Mouse (Mus musculus) right cerebral cortex, postnatal 4 days (tissue): ENCODE measurements around the gene Tspan11.

Experiments used
- DNase-seq: peaks from one replicate; pipeline ENCODE4 v3.0.0-alpha.2; 2022

Gene Tspan11

DNA sequence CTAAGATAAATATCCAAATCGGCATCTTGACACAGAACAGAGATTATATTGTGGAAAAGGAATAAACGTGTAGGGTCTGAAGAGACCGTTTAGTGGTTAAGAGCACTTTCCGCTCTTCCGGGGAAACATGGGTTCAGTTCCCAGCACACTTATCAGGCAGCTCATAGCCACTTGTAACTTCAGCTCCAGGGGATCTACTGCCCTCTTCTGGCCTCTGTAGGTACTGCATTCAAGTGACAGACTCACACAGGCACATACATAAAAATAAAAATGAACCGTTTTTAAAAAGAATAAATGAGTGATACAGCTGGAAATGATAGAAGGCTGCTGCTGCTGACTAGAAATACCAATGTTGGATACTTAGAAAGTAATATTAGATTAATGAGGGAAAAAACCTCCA, 7.9 kb upstream of the Tspan11 start:
- no peak for DNase-seq

DNA sequence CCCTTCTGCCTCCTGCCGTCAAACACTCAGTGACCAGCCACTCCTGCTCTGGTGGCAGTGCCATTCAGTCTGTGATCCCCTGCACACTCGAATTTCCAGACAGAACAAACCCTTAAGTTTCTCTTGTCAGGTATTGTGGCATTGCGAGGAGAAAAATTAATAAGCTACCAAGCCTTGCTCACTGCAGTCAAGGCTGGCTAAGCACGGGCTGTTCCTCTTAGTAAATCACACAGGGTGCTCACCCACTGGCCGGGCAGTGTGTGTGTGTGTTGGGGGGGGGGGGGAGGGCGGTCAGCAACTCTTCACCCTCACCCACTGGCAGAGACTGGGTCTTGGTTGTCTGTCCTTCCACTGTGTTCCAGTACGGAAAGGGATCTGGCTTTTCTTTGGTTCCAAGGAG, 473 bp upstream of the Tspan11 start:
- DNase-seq = no peak

DNA sequence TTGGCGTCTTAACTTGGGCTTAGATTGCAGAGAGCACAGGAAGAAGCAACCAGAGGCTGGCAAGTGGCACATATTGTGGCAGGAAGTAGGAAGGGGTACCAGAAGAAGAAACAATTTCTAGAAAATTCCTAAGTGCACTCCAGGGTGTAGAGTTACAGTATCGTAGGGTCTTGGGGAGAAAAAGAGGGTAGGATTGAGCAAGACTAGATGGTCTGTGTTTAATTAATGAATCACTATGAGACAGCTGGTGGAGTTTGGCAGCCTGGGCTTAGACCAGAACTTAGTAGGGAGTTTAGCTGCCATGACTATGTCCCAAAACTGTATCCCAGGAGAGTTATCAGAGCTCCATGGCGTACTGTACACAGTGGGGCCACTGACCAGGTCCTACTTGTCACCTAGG, 1.2 kb downstream of the Tspan11 start:
- no peak for DNase-seq

DNA sequence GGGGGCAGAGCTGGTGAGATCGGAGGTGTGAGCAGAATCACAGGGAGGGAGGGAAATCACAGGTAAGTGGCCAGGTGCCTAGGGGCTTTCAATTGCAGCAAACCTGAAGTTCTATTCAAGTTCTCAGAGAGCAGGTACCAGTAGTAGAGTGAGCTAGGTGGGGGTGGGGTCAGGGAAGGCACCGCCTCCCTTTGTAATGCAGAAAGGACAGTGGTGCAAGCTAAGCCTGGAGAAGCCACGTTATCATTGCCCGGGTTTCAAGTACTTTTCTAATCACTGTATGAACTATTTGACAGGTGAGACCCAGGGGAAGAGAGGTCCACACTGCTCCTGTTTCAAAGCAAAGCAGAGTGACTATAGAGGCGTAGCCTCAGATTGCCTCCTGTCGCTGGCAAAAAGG, 6.2 kb downstream of the Tspan11 start:
- DNase-seq = no peak

DNA sequence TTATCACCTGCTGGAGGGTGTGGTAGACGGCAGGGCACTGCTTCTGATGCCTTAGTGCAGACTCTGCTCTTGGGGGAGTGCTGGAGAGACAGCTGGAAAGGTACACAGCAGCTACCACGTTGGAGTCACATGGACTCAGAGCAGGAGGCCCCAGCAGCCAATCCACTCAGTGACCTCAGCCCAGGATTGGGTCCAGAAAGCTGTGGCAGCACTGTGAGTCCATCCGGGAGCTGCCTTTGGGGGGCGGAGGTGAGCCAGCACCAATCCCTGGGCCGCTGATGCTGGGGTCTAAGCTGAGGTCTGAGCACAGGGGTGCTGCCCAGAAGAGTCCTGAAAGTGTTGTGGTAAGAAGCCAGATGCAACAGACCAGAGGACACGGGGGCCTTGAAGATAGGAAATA, 7.6 kb downstream of the Tspan11 start:
- no peak for DNase-seq

DNA sequence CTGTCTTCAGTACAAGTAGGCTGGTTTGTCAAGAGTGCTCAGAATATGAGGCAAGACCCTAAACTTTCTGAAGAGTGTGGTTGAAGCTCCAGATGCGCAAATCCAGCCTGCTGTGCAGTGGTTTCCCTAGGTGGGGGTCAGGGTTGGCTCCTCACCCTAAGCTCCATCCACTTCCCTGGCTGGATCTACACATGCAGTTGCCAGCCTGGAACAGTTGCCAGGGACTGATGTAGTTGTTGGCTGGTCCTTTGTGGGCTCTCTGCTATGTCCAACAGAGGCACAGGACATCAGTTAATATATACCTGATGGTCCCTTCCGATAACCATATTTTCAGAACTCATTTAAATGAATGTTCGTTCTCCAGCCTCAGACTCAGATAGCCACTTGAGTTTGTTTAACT, 9.0 kb downstream of the Tspan11 start:
- DNase-seq = no peak

DNA sequence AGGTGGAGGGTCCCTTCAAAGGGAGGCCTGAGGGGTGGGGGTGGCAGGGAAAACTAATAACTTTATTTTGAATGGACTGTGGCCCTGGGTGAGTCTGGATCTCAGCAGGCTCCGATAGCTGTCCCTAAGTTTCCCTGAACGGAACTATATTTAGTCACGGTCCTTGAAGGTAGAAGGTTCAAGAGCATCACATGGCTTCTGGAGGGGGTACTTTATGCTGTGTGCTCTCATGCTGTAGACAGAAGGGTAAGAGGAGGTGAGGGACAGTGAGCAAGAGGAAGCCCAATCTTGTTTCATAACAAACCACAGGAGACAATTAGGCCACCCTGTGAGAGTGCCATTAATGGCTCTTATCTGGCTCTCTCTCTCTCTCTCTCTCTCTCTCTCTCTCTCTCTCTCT, 10.0 kb downstream of the Tspan11 start:
- DNase-seq = no peak

DNA sequence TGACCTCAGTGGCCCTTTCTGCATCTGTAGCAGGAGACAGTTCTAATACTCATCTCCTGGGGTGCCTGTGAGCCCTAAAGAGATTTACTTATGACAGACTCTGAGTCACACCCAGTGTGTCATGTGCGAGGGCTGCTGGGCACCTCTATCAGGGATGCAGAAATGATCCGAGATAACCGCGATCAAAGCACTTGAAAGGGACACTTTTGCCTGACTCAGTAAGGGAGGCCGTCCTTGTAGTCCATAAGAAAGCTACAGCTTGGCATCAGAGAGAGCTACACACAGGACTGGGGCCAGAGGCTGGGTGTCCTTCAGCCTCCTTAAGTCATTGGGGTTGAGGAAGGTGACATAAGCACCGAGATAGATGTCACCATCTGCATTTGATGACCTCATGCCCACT, 12.7 kb downstream of the Tspan11 start:
- DNase-seq = no peak

DNA sequence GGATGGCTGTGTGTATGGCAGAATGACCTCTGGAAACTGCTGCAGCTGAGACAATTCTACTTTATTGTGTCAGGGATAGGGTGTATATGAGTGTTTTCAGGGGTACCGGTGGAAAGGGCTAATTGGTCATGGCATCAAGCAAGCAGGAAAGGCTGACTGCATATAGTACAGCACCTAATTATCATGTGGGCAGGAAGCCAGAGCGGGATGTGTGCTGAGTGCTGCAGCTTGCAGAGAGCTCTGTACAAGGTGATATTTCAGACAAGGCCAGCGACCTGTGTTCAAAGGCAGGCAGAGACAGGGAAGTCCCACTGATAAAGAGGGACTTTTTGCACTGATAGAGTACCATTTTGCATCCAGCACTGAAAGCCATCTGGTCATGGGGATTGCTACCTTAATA, 13.9 kb downstream of the Tspan11 start:
- no peak for DNase-seq

DNA sequence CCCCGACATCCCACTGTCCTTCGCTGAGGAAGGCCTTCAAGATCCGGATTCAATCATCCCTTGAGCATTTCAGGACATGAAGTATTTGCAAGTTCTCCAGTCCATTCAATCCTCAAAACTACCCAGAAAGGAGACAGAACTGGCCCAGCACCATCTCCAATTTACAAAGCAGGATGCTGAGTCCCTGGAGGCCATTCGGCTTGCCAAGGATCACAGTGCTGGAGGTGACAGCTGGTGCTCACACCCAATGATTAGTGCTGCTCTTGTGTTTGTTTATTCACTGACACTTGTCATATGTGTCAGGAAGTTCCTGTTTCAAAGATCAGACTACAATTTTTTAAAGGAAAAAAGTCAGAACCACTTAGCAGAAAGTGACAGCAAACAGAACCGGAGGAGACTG, 14.3 kb downstream of the Tspan11 start:
- DNase-seq = no peak

DNA sequence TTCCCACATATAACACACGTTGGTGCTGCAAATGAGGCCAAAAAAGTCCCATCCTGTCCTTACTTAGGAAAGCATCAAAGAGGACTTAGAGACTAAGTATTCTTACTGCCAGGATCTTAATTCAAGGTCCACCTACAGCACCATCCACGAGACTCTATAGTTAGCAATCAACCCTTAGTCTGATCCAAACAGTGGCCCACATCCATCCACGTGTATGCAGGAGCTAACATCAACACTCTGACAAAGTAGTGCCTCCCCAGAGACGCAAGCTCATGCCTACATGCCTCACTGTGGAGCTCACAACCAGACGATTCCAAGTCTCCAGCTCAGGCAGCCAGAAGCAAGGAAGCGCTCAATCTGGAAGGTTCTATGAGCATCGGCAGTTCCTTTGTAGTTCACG, 15.2 kb downstream of the Tspan11 start:
- DNase-seq = no peak

DNA sequence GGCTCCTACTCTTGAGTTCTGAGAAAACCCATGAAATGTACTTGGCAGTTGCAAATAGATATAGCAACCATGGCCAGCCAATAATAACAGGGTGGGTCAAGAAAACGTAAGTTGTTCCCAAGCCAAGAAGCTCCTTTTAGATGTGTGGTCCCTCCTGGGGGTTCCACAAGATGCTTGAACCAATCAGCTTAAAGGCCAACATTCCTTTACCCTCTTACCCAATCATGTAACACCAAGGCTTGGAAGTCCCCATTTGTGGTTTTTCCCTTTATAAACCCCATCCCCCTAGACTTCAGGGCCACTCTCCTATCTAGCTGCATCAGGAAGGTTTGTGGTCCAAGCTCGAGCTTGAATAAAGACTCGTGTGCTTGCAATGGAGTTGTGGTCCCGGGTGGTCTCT, 23.2 kb downstream of the Tspan11 start:
- no peak for DNase-seq

DNA sequence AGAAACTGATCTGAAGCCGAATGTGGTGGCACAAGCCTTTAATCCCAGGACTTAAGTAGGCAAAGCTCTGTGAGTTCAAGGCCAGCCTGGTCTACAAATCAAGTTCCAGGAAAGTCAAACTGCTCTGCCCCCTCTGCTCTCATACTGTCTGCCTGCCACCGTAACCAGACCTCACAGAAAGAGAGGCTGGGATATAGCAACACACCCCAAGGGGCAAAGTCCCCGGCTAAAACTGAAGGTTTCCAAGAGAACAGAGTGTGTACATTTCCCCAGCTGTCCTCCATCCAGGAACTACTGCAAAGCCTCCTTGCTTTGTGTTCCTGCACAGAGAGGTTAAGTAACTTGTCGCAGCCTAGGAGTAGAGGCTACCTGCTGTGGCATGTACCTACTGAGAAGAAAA, 24.3 kb downstream of the Tspan11 start:
- DNase-seq = no peak

DNA sequence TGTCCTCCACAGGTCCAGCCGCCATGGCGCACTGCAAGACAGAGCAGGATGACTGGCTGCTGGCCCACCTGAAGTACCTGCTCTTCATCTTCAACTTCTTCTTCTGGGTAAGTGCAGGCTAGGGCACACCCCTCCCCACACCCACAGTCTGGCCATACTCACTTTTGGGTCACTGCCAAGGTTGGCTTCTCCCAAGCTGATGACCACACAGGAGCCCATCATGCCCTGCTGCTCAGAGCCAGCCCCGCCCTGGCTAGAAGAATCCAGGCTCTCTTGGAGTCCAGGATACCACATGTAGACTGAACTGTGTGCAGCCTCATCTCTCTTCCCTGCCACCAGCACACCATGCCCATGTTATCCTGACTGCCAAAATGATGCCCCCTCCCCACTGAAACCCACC, 25.5 kb downstream of the Tspan11 start:
- DNase-seq = no peak

DNA sequence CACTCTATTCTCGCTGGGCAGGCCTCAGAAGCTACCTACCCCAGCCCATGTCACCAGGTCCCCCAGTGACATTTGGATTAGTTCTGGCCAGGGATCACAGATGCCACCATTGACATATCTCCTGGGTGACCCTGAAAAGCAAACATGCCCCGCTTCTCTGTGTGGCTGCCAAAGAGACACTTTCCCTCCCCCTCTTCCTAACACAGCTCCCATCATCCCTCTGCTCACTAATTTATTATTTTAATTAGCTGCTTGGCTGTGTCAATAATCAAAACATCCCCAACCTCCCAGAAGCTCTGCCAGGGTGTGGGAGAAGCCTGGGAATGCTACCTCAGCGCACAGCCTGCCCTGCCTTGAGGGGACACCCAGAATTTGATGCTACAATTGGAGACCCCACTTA, 29.6 kb downstream of the Tspan11 start:
- DNase-seq = no peak

DNA sequence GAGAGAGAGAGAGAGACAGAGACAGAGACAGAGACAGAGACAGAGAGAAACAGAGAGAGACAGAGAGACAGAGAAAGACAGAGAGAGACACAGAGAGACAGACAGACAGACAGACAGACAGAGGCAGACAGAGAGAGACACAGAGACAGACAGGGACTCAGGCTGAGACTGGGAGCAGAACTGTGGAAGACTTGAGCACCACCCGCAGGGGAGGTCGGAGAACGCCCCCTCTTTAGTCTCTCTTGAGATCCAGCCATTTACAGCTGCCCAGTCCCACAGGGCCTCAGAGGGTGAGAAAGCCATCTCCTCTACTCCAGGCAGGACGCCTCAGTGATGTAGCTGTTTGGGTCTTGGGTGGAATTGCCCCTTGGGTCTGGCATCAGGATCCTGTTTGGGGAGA, 30.3 kb downstream of the Tspan11 start:
- no peak for DNase-seq

DNA sequence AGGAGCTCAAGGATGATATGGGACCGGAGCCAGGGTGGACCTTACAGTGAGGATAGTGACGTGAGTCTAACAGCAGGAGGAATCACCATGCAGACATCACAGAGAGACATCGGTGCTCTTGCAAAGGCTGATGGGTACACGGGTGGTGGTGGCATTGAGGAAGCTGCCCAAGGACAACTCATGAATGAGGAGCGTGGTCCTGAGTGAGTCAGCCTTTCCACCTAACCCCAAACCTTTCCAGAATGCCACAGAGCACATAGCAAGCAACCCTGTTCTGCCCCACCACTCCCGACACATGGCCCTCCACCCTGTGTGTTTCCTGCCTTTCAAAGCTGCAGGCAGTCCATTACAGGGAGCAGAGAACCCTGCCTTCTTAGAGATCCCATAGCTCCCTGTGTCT, 32.1 kb downstream of the Tspan11 start:
- DNase-seq = no peak

DNA sequence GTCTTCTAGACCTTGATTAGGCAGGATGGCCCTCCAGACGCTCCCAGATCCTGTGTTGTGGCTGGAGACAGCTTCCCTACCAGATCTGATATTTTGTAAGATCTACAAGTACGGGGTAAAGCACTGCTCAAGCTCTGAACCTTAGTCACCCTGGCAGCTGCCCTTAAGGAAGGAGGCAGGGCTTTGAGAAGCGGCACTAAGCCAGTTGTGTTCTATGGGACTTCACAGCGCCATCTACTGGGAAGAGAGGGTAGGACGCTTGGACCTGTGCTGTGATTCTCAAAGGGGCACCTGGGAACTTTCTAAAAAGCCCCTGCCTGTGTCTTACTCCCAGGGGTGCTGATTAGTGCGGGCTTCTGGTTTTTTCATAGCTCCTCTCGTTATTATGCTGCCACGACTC, 33.3 kb downstream of the Tspan11 start:
- DNase-seq = peak; percentile 85

DNA sequence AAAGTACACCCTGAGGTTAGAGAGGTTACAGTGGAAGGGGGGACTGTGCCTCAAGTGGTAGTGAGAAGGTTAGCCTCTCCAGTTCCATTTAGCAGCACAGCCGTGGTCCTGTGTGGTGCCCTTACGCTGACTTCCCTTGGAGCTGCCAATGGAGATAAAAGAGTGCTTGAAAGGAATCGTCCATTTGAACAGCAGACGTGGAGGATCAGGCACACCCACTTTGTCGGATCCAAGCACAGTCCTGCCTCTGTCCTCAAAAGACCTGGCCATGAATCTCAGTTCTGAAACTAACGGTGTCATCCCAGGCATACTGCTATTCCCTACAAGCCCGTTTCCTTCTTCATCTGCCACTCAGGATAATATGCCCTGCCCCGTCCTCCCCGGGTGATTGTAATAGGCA, 34.6 kb downstream of the Tspan11 start:
- no peak for DNase-seq

DNA sequence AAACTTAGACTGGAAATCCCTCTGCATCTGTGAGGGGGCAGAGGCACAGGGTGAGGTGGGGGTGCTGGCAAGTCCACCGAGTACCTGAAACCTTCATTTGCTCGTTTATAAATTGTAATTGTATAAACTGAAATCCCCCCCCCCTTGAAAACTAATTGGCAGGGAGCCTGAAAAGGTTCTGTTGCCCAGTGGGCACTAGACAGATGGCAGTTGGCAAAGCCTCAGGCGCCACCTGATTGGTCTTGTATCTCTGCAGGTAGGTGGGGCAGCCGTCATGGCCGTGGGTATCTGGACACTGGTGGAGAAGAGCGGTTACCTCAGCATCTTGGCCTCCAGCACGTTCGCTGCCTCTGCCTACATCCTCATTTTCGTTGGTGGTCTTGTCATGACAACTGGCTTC, 35.9 kb downstream of the Tspan11 start:
- no peak for DNase-seq

DNA sequence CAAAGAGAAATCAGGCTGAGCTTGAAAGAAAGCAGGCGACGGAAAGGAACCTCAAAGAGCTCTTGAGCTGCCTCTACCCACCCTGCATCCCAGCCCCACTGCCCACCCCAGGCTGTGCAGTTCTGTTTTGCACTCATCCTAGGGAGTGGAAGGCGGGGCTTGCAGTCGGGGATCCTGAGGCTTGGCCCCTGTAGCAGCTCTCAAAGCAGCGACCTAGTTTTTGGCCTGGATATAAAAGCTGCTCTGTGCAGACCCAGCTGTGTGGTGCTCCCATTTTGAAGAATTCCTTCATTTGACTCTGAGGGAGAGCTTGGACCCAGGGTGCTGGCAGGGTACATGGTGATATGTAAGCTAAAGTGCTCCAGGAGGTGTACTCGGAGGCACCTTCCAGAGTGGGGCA, 37.4 kb downstream of the Tspan11 start:
- DNase-seq = no peak

DNA sequence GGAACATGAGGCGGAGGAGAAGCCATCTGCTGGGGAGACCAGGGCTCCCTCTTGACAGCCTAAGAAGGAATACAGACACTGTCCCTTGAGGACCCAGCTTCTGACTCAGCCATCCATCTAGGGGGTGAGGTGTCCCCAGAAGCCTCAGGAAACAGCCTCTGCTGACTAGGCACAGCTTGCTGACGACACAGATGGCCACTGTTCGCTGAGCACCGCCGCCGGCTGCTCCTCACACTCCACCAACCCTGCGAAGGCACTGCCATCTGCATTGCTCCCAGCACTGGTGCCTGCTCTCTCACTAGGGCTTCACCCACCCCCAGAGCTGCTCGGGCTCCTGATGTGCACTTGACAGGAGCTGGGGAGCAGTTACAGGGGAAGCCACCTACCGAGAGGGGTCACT, 38.5 kb downstream of the Tspan11 start:
- DNase-seq = peak; percentile 44

DNA sequence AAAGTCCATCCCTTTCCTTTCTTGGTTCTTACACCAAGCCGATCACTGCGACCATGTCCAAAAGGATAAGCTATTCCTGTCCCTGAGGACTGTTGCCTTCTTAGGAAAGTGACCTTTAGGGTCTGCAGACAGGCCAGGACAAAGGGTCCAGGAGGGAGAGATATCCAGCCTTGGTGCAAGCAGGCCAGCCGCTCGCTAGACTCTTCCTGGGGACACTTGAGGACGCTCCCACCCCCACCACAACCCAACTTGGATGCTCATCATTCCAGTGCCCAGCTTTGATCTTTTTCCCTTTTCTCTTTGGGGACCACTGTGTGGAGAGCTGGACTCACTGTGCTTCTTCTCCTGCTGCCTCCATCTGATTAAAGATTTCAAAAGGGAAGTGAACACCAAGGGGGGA, 41.3 kb downstream of the Tspan11 start:
- no peak for DNase-seq

DNA sequence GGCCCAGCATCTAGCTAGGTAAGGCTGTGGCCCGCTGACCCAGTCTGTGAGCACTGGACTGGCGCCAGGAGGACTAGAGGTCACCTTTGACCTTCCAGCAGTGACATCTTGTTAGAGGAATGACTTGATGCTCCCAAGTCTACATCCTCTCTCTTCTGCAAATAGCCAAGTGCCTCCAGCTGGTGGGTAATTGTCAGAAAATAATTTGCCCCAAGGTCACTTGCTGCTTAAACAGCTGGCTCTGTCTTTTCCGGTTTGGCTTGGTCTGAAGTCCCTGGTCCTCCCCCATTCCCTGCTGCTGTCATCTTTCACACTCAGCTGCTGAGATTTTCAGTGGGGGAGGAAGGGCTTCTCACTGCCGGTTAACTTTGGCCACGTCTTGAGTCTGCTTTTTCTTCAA, 45.3 kb downstream of the Tspan11 start:
- no peak for DNase-seq

DNA sequence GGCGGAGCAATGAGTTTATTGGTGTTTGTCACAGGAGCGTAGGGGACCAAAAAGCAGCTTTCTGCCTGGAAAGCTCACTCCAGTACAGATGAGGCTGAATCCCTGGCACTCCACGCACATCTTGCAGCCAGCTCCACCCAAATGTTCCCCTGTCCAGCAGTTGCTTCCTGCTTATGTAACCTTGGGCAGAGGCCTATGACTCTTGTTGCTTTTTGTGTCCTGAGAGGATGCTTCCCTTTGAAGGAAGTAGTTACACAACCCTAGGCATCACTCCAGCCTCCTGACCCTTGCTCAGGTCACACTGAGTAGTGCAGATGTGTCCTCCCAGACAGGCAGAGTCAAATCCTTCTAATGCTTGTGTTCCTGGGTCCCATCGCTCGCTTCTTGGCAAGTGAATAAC, 46.5 kb downstream of the Tspan11 start:
- no peak for DNase-seq

DNA sequence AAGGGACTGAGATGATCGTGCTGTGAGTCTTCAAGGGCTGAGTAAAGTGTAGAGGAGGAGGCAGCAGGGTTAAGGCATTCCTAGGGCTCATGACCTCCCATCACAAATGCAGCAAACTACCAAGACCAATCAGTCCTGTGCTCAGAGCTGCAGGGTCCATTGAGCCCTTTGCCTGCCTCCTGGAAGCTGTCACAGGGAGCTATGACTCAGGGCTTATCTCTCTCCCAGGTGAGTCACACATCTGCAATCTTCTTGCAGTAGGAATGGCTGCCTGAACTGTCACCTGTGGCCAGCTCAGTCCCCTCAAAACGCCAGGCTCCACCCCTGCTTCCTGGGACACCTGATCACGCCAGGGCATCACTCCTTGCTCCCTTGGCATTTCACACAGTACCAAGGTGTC, 47.7 kb downstream of the Tspan11 start:
- DNase-seq = no peak

DNA sequence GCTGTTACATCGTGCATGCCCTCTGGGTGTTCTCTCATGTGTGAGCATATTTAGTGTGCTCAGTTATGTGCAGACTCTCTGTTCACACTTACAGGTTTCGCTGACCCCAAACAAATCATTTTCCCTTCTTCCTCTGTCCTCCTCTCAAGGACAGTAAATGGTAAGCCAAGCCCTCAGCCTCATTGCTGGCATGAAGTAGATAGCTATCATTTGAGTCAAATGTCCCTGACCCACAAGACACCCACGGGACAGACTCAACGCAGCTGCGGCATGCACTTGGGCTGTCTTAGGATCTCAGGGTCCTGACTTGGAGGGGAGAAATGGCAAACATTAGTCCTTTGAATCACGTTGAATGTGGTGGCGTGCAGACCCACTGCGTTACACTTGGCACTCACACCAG, 55.0 kb downstream of the Tspan11 start:
- no peak for DNase-seq
